Mouse (Mus musculus): ENCODE measurements around the gene Irak4. TPM values are rescaled to one million over a fixed set of nuclear protein-coding genes. Genes with fewer than 3 reads are reported as not detected.

Irak4 gene
- polyA plus RNA-seq, 1 experiment, result 0.05 TPM

DNA sequence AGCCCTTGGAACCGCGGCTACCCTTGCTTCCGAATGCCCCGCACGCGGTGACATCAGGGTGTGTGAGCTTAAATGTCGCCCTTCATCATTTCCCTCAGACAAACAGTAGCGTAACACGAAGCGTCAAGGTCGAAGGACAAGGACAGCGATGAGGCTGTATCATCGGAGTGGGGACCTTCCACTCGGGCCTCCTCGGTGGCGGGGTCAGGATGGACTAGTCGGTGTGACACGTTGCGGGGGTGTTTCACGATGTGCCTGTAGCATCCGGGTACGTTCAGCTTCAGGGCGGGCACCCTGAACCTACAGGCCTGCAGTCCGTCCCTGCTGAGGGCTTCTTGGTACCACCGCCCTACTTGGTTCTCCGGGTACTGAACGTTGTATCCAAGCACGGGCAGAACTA, 20.2 kb upstream of the Irak4 start:
- H3K4me3 ChIP-seq (replicated peaks), result no peak overlapping the region
- no peaks in the 10 kb centered on the region for H3K9me3 ChIP-seq (ENCODE audit: control insufficient read depth, low read length)
- no peaks in the 10 kb centered on the region for H3K4me1 ChIP-seq (ENCODE audit: control insufficient read depth)
- peaks cover 20% of the 10 kb centered on the region for H3K36me3 ChIP-seq (ENCODE audit: control insufficient read depth)
- no peaks in the 10 kb centered on the region; the same call in 1 of the 2 replicates for H3K27me3 ChIP-seq (ENCODE audit: control insufficient read depth)
- TF ChIP-seq TAL1 (IDR thresholded peaks at IDR 0.05; ENCODE audit: low read length) (no peak), GATA1 (IDR thresholded peaks at IDR 0.05; ENCODE audit: low read length) (no peak)

- TF ChIP-seq TAL1 (IDR thresholded peaks at IDR 0.05; ENCODE audit: low read length), result no peak
- no peak for TF ChIP-seq GATA1 (IDR thresholded peaks at IDR 0.05; ENCODE audit: low read length)
- peaks cover 24% of the 10 kb centered on the region for H3K36me3 ChIP-seq (ENCODE audit: control insufficient read depth)
These were observed 18.5 kb upstream of the Irak4 start for GRCm38 (mm10) chr15:94524956-94525355.

DNA sequence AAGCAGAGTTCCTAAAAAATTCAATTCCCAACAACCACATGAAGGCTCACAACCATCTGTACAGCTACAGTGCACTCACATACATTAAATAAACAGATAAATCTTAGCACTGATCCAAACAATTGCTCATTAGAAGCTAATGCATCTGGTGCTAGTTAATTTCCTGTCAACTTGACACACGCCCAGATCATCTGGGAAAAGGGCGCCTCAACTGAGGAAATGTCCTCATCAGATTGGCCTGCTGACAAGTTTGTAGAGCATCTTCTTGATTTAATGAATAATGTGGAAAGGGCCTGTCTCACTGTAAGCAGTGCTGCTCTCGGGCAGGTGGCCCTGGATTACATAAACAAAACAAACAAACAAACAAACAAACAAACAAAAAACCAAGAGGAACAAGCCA, 12.9 kb upstream of the Irak4 start:
- Histone ChIP-seq H3K9me3 (ENCODE audit: control insufficient read depth, low read length) (no peaks in the 10 kb centered on the region), H3K36me3 (ENCODE audit: control insufficient read depth) (peaks cover 20% of the 10 kb centered on the region), H3K27me3 (ENCODE audit: control insufficient read depth) (no peaks in the 10 kb centered on the region), H3K4me3 (replicated peaks) (no peak overlapping the region), H3K4me1 (ENCODE audit: control insufficient read depth) (peaks cover 2% of the 10 kb centered on the region; the same call in 1 of the 2 replicates)
- no peak for TF ChIP-seq GATA1 (IDR thresholded peaks at IDR 0.05; ENCODE audit: low read length)
- no peak for TF ChIP-seq TAL1 (IDR thresholded peaks at IDR 0.05; ENCODE audit: low read length)

More at GRCm38 (mm10) chr15:94524956-94525355, 18.5 kb upstream of the Irak4 start:
- H3K27me3 ChIP-seq (ENCODE audit: control insufficient read depth), result no peaks in the 10 kb centered on the region
- no peaks in the 10 kb centered on the region for H3K9me3 ChIP-seq (ENCODE audit: control insufficient read depth, low read length)
- no peaks in the 10 kb centered on the region for H3K4me1 ChIP-seq (ENCODE audit: control insufficient read depth)
- no peak overlapping the region for H3K4me3 ChIP-seq (replicated peaks)

- Histone ChIP-seq H3K27me3 (ENCODE audit: control insufficient read depth) (no peaks in the 10 kb centered on the region), H3K36me3 (ENCODE audit: control insufficient read depth) (peaks cover 16% of the 10 kb centered on the region), H3K9me3 (ENCODE audit: control insufficient read depth, low read length) (no peaks in the 10 kb centered on the region), H3K4me1 (ENCODE audit: control insufficient read depth) (peaks cover 2% of the 10 kb centered on the region; the same call in 1 of the 2 replicates), H3K4me3 (replicated peaks) (no peak overlapping the region)
- TF ChIP-seq GATA1 (IDR thresholded peaks at IDR 0.05; ENCODE audit: low read length) (no peak), TAL1 (IDR thresholded peaks at IDR 0.05; ENCODE audit: low read length) (no peak)
These were observed 11.1 kb upstream of the Irak4 start for GRCm38 (mm10) chr15:94532306-94532705.

DNA sequence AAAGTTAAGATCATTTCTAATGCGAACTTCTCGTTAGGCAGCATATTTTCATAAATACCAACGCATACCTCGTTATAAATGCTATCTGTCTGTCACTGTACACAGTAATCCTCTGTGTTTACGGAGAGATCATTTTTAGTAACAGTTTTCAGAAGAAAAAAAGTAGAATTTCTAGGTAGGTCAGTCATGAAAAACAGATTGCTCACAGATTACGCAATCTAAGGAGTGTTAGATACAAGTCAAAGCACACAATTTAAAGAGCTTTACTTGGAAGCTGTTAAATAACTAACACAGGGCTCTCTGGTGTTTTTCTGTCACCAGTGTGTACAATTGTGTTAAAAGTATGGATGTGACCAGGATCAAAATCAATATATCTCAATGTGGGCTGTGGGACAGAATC, 10.5 kb upstream of the Irak4 start:
- no peaks in the 10 kb centered on the region for H3K27me3 ChIP-seq (ENCODE audit: control insufficient read depth)
- no peak overlapping the region for H3K4me3 ChIP-seq (replicated peaks)
- TF ChIP-seq GATA1 (IDR thresholded peaks at IDR 0.05; ENCODE audit: low read length) (no peak), TAL1 (IDR thresholded peaks at IDR 0.05; ENCODE audit: low read length) (no peak)
- H3K9me3 ChIP-seq (ENCODE audit: control insufficient read depth, low read length), result no peaks in the 10 kb centered on the region
- H3K4me1 ChIP-seq (ENCODE audit: control insufficient read depth), result peaks cover 2% of the 10 kb centered on the region; the same call in 1 of the 2 replicates
- H3K36me3 ChIP-seq (ENCODE audit: control insufficient read depth), result peaks cover 10% of the 10 kb centered on the region

GRCm38 (mm10) chr15:94535521-94535920, 7.9 kb upstream of the Irak4 start:
- TF ChIP-seq TAL1 (IDR thresholded peaks at IDR 0.05; ENCODE audit: low read length) (no peak), GATA1 (IDR thresholded peaks at IDR 0.05; ENCODE audit: low read length) (no peak)
- Histone ChIP-seq H3K4me1 (ENCODE audit: control insufficient read depth) (peaks cover 2% of the 10 kb centered on the region; the same call in 1 of the 2 replicates), H3K36me3 (ENCODE audit: control insufficient read depth) (peaks cover 5% of the 10 kb centered on the region), H3K4me3 (replicated peaks) (no peak overlapping the region), H3K27me3 (ENCODE audit: control insufficient read depth) (no peaks in the 10 kb centered on the region), H3K9me3 (ENCODE audit: control insufficient read depth, low read length) (no peaks in the 10 kb centered on the region)

DNA sequence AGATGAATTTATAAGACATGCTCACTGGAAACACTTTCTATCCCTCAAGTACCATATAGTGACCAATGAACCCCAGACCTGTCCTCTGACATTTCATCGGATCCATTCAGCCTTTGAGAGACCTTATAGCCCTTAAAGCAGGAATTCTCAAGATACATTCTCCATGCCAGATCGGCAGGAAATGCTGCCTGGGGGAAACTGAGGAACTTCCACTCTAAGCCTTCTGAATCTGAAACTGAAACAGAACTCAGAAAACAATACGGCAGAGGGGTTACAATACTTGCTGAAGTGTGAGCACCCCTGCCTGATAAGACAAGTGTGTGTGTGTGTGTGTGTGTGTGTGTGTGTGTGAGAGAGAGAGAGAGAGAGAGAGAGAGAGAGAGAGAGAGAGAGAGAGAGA, 4.1 kb upstream of the Irak4 start:
- Histone ChIP-seq H3K9me3 (ENCODE audit: control insufficient read depth, low read length) (no peaks in the 10 kb centered on the region), H3K4me3 (replicated peaks) (no peak overlapping the region), H3K27me3 (ENCODE audit: control insufficient read depth) (no peaks in the 10 kb centered on the region), H3K36me3 (ENCODE audit: control insufficient read depth) (no peaks in the 10 kb centered on the region; the same call in 1 of the 2 replicates), H3K4me1 (ENCODE audit: control insufficient read depth) (peaks cover 19% of the 10 kb centered on the region)
- TF ChIP-seq TAL1 (IDR thresholded peaks at IDR 0.05; ENCODE audit: low read length) (no peak), GATA1 (IDR thresholded peaks at IDR 0.05; ENCODE audit: low read length) (no peak)

DNA sequence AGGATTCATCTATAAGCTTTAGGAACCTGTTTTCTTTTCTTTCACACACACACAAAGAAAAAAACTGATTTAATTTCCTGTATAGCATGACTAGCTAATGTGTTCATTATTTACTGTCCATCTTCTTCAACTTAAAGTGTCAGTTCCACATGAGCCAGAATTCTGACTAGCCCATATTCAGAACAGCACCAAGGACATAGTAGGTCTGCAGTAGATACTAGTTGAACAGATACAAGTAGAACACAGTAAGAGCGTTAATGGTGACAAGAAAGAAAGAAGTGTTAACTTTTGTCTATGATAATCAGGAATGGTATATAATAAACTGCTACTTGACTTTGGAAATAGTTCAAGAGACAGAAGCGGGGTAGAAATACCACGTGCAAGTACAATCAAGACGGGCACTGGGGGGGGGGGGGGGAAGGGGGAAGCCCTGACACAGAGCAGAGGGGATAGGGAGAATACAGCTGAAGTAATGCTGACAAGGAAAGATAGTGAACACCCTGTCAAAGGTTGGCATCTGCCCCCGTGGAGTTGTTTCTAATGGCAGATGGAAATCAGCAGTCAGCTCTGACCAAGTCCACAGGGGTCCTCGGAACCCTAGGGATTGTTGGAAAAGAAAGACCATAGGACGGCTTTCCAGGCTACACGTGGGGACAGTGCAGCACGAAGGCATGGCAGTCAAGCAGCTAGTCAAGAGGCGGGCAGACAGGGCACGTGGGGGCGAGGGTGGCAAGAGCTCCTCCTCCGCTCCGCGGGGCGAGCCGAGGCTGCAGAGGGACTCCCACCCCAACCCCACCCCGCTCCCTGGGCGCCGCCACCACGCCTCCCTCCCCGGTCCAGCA, 655 bp upstream of the Irak4 start:
- H3K9me3 ChIP-seq (ENCODE audit: control insufficient read depth, low read length), result no peaks in the 10 kb centered on the region
- H3K4me3 ChIP-seq (replicated peaks), result peak overlapping the region; percentile 72
- no peaks in the 10 kb centered on the region; the same call in 1 of the 2 replicates for H3K36me3 ChIP-seq (ENCODE audit: control insufficient read depth)
- peaks cover 22% of the 10 kb centered on the region for H3K4me1 ChIP-seq (ENCODE audit: control insufficient read depth)
- TF ChIP-seq GATA1 (IDR thresholded peaks at IDR 0.05; ENCODE audit: low read length) (no peak), TAL1 (IDR thresholded peaks at IDR 0.05; ENCODE audit: low read length) (no peak)
- H3K27me3 ChIP-seq (ENCODE audit: control insufficient read depth), result no peaks in the 10 kb centered on the region

GRCm38 (mm10) chr15:94544052-94544636, 701 bp downstream of the Irak4 start:
- peaks cover 22% of the 10 kb centered on the region for H3K4me1 ChIP-seq (ENCODE audit: control insufficient read depth)
- H3K9me3 ChIP-seq (ENCODE audit: control insufficient read depth, low read length), result no peaks in the 10 kb centered on the region
- no peaks in the 10 kb centered on the region for H3K36me3 ChIP-seq (ENCODE audit: control insufficient read depth)
- H3K27me3 ChIP-seq (ENCODE audit: control insufficient read depth), result no peaks in the 10 kb centered on the region
- TF ChIP-seq GATA1 (IDR thresholded peaks at IDR 0.05; ENCODE audit: low read length) (no peak), TAL1 (IDR thresholded peaks at IDR 0.05; ENCODE audit: low read length) (no peak)
- H3K4me3 ChIP-seq (replicated peaks), result peak overlapping the region; percentile 72
